Mouse (Mus musculus) stomach, embryonic 14.5 days (tissue): Measurements from ENCODE around the gene Irgc1. TPM values are rescaled to one million over a fixed set of nuclear protein-coding genes. Genes with fewer than 3 reads are reported as not detected.
"Not testable (repeated sequence)": the region's sequence is repeated elsewhere in the genome, so short reads cannot be mapped to it uniquely, and the experiment has no call there.

Experiments used
- ATAC-seq: fragments of 200-750 bp; cut with Nextera tagmentation; 2 replicates; pipeline ENCODE4 v1.8.0; 2017; ENCODE audit warnings: low read depth, moderate TSS enrichment; ENCODE audit not compliant: insufficient number of reproducible peaks, insufficient read depth, low FRiP score
- H3K27ac ChIP-seq: fragments of 300-500 bp; sonication (generic); 2 replicates; pipeline ENCODE4 v1.5.1; 2014; ENCODE audit warnings: mild to moderate bottlenecking, low read length, moderate library complexity, mixed read lengths
- H3K27me3 ChIP-seq: fragments of 300-500 bp; sonication (generic); 2 replicates; pipeline ENCODE4 v1.6.1; 2014; ENCODE audit warnings: low read length, control low read depth, mixed read lengths; ENCODE audit not compliant: control insufficient read depth, insufficient read depth
- H3K36me3 ChIP-seq: fragments of 300-500 bp; sonication (generic); 2 replicates; pipeline ENCODE4 v1.6.1; 2014; ENCODE audit warnings: mild to moderate bottlenecking, control low read depth, low read length, moderate library complexity, mixed read lengths; ENCODE audit not compliant: control insufficient read depth, insufficient read depth
- H3K4me1 ChIP-seq: fragments of 300-500 bp; sonication (generic); 2 replicates; pipeline ENCODE4 v1.6.1; 2014; ENCODE audit warnings: low read length, control low read depth, mixed read lengths; ENCODE audit not compliant: control insufficient read depth, insufficient read depth
- H3K4me2 ChIP-seq: fragments of 300-500 bp; sonication (generic); replicated peaks from 2 replicates; pipeline ENCODE4 v1.6.1; 2014; ENCODE audit warnings: low read depth, low read length, control low read depth
- H3K4me3 ChIP-seq: fragments of 300-500 bp; sonication (generic); 2 replicates; pipeline ENCODE4 v1.5.1; 2014; ENCODE audit warnings: low read depth, low read length, control low read depth
- H3K9ac ChIP-seq: fragments of 300-500 bp; sonication (generic); replicated peaks from 2 replicates; pipeline ENCODE4 v1.6.1; 2014; ENCODE audit warnings: low read depth, mild to moderate bottlenecking, control low read depth, low read length, moderate library complexity, mixed read lengths
- H3K9me3 ChIP-seq: fragments of 300-500 bp; sonication (generic); 2 replicates; pipeline ENCODE4 v1.6.1; 2016; ENCODE audit warnings: low read depth, low read length, control low read depth; ENCODE audit not compliant: control insufficient read depth
- WGBS: fragments of 180-500 bp; shearing (Covaris S2); extraction: QIAGEN DNeasy Blood & Tissue Kit; methylation state at CpG from one replicate; pipeline ENCODE4 v1.1.7; 2014; 5-methylcytosine and 5-hydroxymethylcytosine counted together
- polyA plus RNA-seq: library from polyadenylated mRNA; unstranded; fragments of >200 nt; fragmentation: Nextera tagmentation; extraction: Ambion mirVana; gene quantifications from 2 replicates; pipeline ENCODE4 v1.2.1, GENCODE M21; 2014

Irgc1 gene
- polyA plus RNA-seq, 1 experiment from 2014 or later = not detected

- Histone ChIP-seq H3K27me3 (no peaks in the 10 kb centered on the region), H3K9ac (no peak overlapping the region), H3K4me1 (no peaks in the 10 kb centered on the region), H3K27ac (no peak overlapping the region), H3K4me2 (no peak overlapping the region), H3K36me3 (peaks cover 10% of the 10 kb centered on the region; the same call in 1 of the 2 replicates), H3K4me3 (no peak overlapping the region), H3K9me3 (no peaks in the 10 kb centered on the region)
- 92% methylated on average over 6 of the region's 6 CpGs for whole genome bisulfite sequencing
- no peak for ATAC-seq
Observed at GRCm38 (mm10) chr7:24410123-24410522, 42.0 kb downstream of the Irgc1 start.

- Histone ChIP-seq H3K27ac (no peak overlapping the region), H3K36me3 (peaks cover 12% of the 10 kb centered on the region; the same call in 1 of the 2 replicates), H3K4me2 (no peak overlapping the region), H3K4me1 (no peaks in the 10 kb centered on the region), H3K27me3 (no peaks in the 10 kb centered on the region), H3K4me3 (no peak overlapping the region), H3K9ac (no peak overlapping the region), H3K9me3 (no peaks in the 10 kb centered on the region)
- ATAC-seq = no peak
- 81% methylated on average over 9 of the region's 9 CpGs for WGBS
Observed at GRCm38 (mm10) chr7:24408186-24408585, 43.9 kb downstream of the Irgc1 start.

DNA sequence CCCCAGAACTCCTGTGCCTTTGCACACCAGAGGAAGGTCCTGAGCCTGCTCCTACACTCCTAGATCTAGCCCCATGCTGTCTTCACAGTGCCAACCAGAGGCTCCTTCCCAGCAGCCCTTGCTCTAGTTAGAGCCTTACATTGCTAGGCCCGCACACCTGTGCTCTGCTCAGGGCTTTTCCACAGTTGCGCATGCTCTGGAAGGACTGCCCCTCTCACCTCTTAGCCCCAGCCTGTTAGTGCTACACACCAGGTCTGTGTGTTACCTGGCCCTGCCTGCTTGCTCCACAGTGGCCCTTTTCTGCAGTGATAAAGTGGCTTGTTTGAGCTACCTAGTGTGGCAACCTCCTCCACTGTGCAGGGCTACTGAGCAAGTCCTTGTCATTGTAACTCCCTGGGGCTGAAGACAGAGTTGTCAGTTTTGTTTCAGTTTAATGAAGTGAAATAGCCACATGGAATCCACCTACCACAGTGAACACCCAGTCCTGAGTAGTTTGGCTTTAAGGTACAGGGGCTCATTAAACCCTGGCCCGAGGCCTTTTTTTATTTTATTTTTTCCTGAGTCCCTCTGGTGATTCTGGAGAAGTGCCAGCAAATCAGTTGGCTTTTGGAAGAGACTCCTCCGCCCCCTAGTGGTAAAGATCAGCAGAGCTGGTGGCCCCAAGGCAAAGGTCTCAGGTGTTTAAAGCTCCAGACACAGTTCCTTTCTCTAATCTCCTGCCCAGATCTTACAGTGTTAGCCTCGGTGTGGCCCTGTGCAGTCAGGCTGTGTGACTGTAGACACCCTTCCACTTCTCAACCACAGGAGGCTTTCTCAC, 45.4 kb downstream of the Irgc1 start:
- WGBS = 40% methylated on average over 5 of the region's 5 CpGs
- Histone ChIP-seq H3K4me2 (no peak overlapping the region), H3K9ac (no peak overlapping the region), H3K36me3 (peaks cover 14% of the 10 kb centered on the region; the same call in 1 of the 2 replicates), H3K9me3 (no peaks in the 10 kb centered on the region), H3K4me1 (no peaks in the 10 kb centered on the region), H3K4me3 (no peak overlapping the region), H3K27ac (no peak overlapping the region), H3K27me3 (no peaks in the 10 kb centered on the region)
- no peak for ATAC-seq

DNA sequence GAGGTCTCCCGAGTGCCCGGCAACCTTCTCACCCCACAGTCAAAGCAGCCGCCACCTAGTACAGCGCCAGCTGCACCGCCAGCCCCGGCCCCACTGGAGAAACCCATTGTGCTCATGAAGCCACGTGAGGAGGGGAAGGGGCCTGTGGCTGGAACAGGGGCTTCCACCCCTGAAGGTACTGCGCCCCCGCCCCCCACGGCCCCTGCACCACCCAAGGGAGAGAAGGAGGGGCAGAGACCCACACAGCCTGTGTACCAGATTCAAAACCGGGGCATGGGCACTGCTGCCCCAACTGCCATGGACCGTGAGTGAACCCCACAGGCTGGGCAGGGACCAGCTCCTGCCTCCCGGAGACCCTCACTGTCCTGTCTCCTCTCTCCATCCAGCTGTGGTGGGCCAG, 46.4 kb downstream of the Irgc1 start:
- H3K4me1 ChIP-seq = no peaks in the 10 kb centered on the region
- H3K4me2 ChIP-seq = no peak overlapping the region
- H3K27ac ChIP-seq = no peak overlapping the region
- H3K36me3 ChIP-seq = peaks cover 14% of the 10 kb centered on the region; the same call in 1 of the 2 replicates
- no peak overlapping the region for H3K4me3 ChIP-seq
- H3K9me3 ChIP-seq = no peaks in the 10 kb centered on the region
- H3K9ac ChIP-seq = no peak overlapping the region
- no peak for ATAC-seq
- WGBS = 90% methylated on average over 13 of the region's 13 CpGs
- H3K27me3 ChIP-seq = no peaks in the 10 kb centered on the region

- H3K4me2 ChIP-seq = no peak overlapping the region
- no peaks in the 10 kb centered on the region for H3K27me3 ChIP-seq
- H3K36me3 ChIP-seq = peaks cover 11% of the 10 kb centered on the region; the same call in 1 of the 2 replicates
- no peak overlapping the region for H3K9ac ChIP-seq
- no peak overlapping the region for H3K27ac ChIP-seq
- peaks cover 3% of the 10 kb centered on the region for H3K4me1 ChIP-seq
- no peak overlapping the region for H3K4me3 ChIP-seq
- 100% methylated on average over 9 of the region's 9 CpGs for WGBS
- no peak for ATAC-seq
- H3K9me3 ChIP-seq = no peaks in the 10 kb centered on the region
Observed at GRCm38 (mm10) chr7:24402851-24403250, 49.2 kb downstream of the Irgc1 start.

GRCm38 (mm10) chr7:24400489-24400888, 51.6 kb downstream of the Irgc1 start:
- ATAC-seq, H3K4me2 ChIP-seq, H3K27ac ChIP-seq, H3K9ac ChIP-seq, H3K4me1 ChIP-seq, H3K9me3 ChIP-seq, H3K4me3 ChIP-seq, H3K27me3 ChIP-seq, H3K36me3 ChIP-seq: not testable (repeated sequence)
- 90% methylated on average over 4 of the region's 4 CpGs for WGBS

- H3K4me3 ChIP-seq = peak overlapping the region; percentile 55
- H3K36me3 ChIP-seq = peaks cover 4% of the 10 kb centered on the region; the same call in 1 of the 2 replicates
- peak overlapping the region; percentile 34; the same call in 1 of the 2 replicates for H3K9ac ChIP-seq
- H3K4me2 ChIP-seq = peak overlapping the region; percentile 44
- H3K9me3 ChIP-seq = no peaks in the 10 kb centered on the region
- H3K4me1 ChIP-seq = peaks cover 6% of the 10 kb centered on the region
- 10% methylated on average over 3 of the region's 3 CpGs for WGBS
- no peak; the same call in 1 of the 2 replicates for ATAC-seq
- no peaks in the 10 kb centered on the region for H3K27me3 ChIP-seq
- H3K27ac ChIP-seq = peak overlapping the region; percentile 96
Observed at GRCm38 (mm10) chr7:24400082-24400452, 52.0 kb downstream of the Irgc1 start.

- peak; percentile 95 for ATAC-seq
- H3K9ac ChIP-seq = peak within 1 kb of the TSS; percentile 34; the same call in 1 of the 2 replicates
- H3K4me1 ChIP-seq = peaks cover 6% of the 10 kb centered on the region
- WGBS = 2% methylated on average over 66 of the region's 66 CpGs
- H3K4me2 ChIP-seq = peak within 1 kb of the TSS; percentile 44
- H3K27ac ChIP-seq = peak within 1 kb of the TSS; percentile 96
- peak within 1 kb of the TSS; percentile 55 for H3K4me3 ChIP-seq
- H3K9me3 ChIP-seq = no peaks in the 10 kb centered on the region
- H3K27me3 ChIP-seq = no peaks in the 10 kb centered on the region
- peaks cover 2% of the 10 kb centered on the region; the same call in 1 of the 2 replicates for H3K36me3 ChIP-seq
Observed at GRCm38 (mm10) chr7:24399256-24400081, 52.6 kb downstream of the Irgc1 start, which contains the start of gene Smg9. Gene Smg9, plus strand, starts transcription at chr7:24399619.
